Mouse (Mus musculus): ENCODE results near the gene Gal3st2. TPM values are rescaled to one million over a fixed set of nuclear protein-coding genes. Genes with fewer than 3 reads are reported as not detected.
A peak's percentile ranks its signal among the peaks of the same experiment; 100 is the strongest.
"Not testable (repeated sequence)": the region's sequence is repeated elsewhere in the genome, so short reads cannot be mapped to it uniquely, and the experiment has no call there.

Gene Gal3st2
- polyA plus RNA-seq, 1 experiment from 2014 or later: not detected

DNA sequence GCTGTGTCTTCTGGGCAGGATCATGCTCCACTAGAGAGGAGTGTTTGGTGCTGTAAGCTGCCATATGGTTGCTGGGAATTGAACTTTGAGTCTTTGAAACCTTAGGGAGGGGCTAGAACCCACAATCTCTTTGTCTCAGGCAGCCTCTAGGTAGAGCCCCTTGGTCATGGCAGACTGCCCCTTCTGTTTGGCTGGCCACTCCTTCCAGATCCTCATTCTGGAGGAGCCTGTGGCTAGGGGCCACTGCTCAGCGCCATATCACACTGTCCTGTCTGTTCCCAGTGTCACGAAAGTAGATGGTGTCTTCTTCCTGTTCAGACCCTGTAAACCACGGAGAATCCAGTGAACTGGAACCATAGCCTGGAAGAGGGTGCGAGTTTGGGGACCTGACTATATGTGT is 5.3 kb upstream of the Gal3st2 start:
- not testable (repeated sequence) for H3K36me3 ChIP-seq (ENCODE audit: control insufficient read depth, insufficient read depth, low read length); H3K9ac ChIP-seq (ENCODE audit: low read depth, low read length); H3K9me3 ChIP-seq (ENCODE audit: control insufficient read depth, low read length); H3K4me2 ChIP-seq (replicated peaks; ENCODE audit: low read depth, low read length); H3K27me3 ChIP-seq (ENCODE audit: control insufficient read depth, insufficient read depth, low read length); H3K4me1 ChIP-seq (ENCODE audit: control insufficient read depth, insufficient read depth, low read length); H3K27ac ChIP-seq (ENCODE audit: low read depth, low read length); H3K4me3 ChIP-seq (ENCODE audit: low read length)
- WGBS: 80% methylated on average over 4 of the region's 4 CpGs
- 0 out of 2 replicates have a peak, but pooled peaks have one; percentile 12 for ATAC-seq (ENCODE audit: low FRiP score, low TSS enrichment)

DNA sequence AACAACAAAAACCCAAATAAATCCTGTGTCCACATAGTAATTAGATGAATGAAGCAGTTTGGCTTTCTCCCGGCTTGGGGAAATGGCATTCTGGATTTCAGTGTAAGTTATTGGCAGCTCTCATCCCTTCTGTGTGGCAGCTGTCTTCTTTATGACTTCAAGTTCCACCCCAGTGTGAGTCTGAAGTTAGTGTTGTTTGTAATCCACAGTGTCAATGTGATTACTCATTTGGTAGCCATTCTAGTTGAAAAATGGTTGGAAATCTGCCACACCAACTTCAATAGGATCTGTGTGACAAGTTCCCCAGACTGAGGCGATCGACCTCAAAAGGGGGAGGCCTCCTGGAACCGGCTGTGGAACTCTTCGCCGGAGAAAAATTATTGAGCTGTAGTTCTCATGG is 3.7 kb upstream of the Gal3st2 start:
- 63% methylated on average over 6 of the region's 6 CpGs for WGBS
- no peaks in the 10 kb centered on the region for H3K36me3 ChIP-seq (ENCODE audit: control insufficient read depth, insufficient read depth, low read length)
- H3K4me2 ChIP-seq (replicated peaks; ENCODE audit: low read depth, low read length): no peak overlapping the region

DNA sequence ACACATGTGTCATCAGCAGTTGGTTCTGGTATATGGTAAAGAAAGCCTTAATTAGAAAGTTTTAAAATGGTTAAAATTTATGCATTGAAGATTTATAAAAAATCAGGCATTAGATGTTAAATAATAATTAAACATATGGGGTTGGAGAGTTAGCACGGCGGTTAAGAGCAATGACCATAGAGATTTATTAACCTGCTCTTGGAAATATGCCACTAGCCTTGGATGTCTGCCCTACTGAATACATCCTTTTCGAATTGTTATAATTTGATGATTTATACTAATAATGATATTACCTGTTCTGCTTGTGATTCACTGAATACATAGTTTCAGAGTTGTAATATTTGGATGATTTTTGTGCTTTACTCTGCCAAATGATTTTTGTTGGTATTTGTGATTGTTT is 3.1 kb upstream of the Gal3st2 start:
- ATAC-seq (ENCODE audit: low FRiP score, low TSS enrichment): no peak
- 71% methylated on average over 3 of the region's 3 CpGs for WGBS

More for the DNA sequence above, 3.7 kb upstream of the Gal3st2 start:
- no peaks in the 10 kb centered on the region for H3K4me1 ChIP-seq (ENCODE audit: control insufficient read depth, insufficient read depth, low read length)
- ATAC-seq (ENCODE audit: low FRiP score, low TSS enrichment): no peak
- H3K9ac ChIP-seq (ENCODE audit: low read depth, low read length): no peak overlapping the region
- H3K27me3 ChIP-seq (ENCODE audit: control insufficient read depth, insufficient read depth, low read length): no peaks in the 10 kb centered on the region
- no peak overlapping the region for H3K27ac ChIP-seq (ENCODE audit: low read depth, low read length)
- no peak overlapping the region for H3K4me3 ChIP-seq (ENCODE audit: low read length)
- H3K9me3 ChIP-seq (ENCODE audit: control insufficient read depth, low read length): no peaks in the 10 kb centered on the region

DNA sequence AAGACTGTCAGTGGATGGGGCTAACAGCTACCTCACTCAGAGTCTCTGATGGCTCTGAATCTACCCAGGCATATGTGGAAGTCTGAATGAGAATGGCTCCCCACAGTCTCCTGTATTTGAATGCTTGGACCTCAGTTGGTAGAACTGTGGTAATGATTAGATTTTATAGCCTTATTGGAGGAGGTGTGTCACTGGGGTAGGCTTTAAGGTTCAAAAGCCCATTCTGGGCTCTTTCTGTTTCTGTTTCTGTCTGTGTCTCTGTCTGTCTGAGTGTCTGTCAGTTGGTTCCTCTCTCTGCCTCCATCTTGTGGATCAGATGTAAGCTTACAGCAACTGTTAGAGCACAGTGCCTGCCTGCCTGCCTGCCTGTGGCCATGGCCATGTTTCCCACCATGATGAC is 1.5 kb upstream of the Gal3st2 start:
- no peak for ATAC-seq (ENCODE audit: low FRiP score, low TSS enrichment)
- H3K9ac ChIP-seq (ENCODE audit: low read depth, low read length): no peak overlapping the region
- H3K36me3 ChIP-seq (ENCODE audit: control insufficient read depth, insufficient read depth, low read length): no peaks in the 10 kb centered on the region
- no peaks in the 10 kb centered on the region for H3K9me3 ChIP-seq (ENCODE audit: control insufficient read depth, low read length)
- H3K27me3 ChIP-seq (ENCODE audit: control insufficient read depth, insufficient read depth, low read length): no peaks in the 10 kb centered on the region
- no peaks in the 10 kb centered on the region for H3K4me1 ChIP-seq (ENCODE audit: control insufficient read depth, insufficient read depth, low read length)
- H3K4me3 ChIP-seq (ENCODE audit: low read length): no peak overlapping the region
- no peak overlapping the region for H3K27ac ChIP-seq (ENCODE audit: low read depth, low read length)
- H3K4me2 ChIP-seq (replicated peaks; ENCODE audit: low read depth, low read length): no peak overlapping the region

More for the DNA sequence above, 3.1 kb upstream of the Gal3st2 start:
- Histone ChIP-seq H3K4me1 (ENCODE audit: control insufficient read depth, insufficient read depth, low read length) (no peaks in the 10 kb centered on the region), H3K4me2 (replicated peaks; ENCODE audit: low read depth, low read length) (no peak overlapping the region), H3K27me3 (ENCODE audit: control insufficient read depth, insufficient read depth, low read length) (no peaks in the 10 kb centered on the region), H3K9me3 (ENCODE audit: control insufficient read depth, low read length) (no peaks in the 10 kb centered on the region), H3K4me3 (ENCODE audit: low read length) (no peak overlapping the region), H3K27ac (ENCODE audit: low read depth, low read length) (no peak overlapping the region), H3K9ac (ENCODE audit: low read depth, low read length) (no peak overlapping the region), H3K36me3 (ENCODE audit: control insufficient read depth, insufficient read depth, low read length) (no peaks in the 10 kb centered on the region)

DNA sequence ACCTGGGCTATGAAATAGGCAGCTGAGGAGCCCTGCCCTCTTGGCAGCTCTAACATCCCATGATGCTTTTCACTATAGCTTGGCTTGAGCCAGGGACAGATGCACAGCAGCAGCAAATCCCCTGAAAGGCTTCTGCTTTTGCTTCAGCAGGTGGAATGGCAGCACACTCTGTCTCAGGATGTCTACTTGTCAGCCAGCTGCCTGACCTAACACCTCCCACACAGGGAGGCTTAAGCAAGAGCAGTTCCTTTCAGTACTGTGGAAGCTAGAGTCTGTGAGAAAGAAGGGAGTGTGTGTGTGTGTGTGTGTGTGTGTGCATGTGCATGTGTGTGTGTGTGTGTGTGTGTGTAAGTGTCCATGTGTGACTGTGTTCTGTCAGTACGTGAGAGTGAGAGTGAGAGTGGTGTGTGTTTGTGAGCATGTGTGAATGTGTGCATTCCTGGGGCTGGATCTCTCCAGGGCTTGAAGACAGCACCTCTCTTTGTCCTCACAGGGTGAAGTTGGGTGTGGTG is 10.5 kb downstream of the Gal3st2 start:
- not testable (repeated sequence) for H3K4me3 ChIP-seq (ENCODE audit: low read length); H3K4me2 ChIP-seq (replicated peaks; ENCODE audit: low read depth, low read length); H3K9ac ChIP-seq (ENCODE audit: low read depth, low read length); H3K4me1 ChIP-seq (ENCODE audit: control insufficient read depth, insufficient read depth, low read length); ATAC-seq (ENCODE audit: low FRiP score, low TSS enrichment); H3K36me3 ChIP-seq (ENCODE audit: control insufficient read depth, insufficient read depth, low read length); H3K27me3 ChIP-seq (ENCODE audit: control insufficient read depth, insufficient read depth, low read length); H3K27ac ChIP-seq (ENCODE audit: low read depth, low read length); H3K9me3 ChIP-seq (ENCODE audit: control insufficient read depth, low read length)
- WGBS: no CpG with 5 or more reads among the region's 1 CpGs

DNA sequence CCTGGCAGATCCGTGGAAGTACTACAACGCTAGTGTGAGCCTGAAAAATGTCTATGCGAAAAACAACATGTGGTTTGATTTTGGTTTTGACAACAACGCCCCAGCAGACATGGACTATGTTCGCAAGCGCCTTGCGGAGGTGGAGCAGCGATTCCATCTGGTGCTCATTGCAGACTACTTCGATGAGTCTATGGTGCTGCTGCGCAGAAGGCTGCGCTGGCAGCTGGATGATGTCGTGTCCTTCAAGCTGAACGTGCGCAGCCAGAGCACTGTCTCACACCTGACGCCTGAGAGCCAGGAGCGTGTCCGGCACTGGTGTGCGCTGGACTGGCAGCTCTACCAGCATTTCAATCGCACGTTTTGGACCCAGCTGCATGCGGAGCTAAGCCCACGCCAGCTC is 13.3 kb downstream of the Gal3st2 start:
- 94% methylated on average over 10 of the region's 22 CpGs for WGBS
- H3K4me1 ChIP-seq (ENCODE audit: control insufficient read depth, insufficient read depth, low read length); H3K9me3 ChIP-seq (ENCODE audit: control insufficient read depth, low read length); ATAC-seq (ENCODE audit: low FRiP score, low TSS enrichment); H3K9ac ChIP-seq (ENCODE audit: low read depth, low read length); H3K27ac ChIP-seq (ENCODE audit: low read depth, low read length); H3K4me3 ChIP-seq (ENCODE audit: low read length); H3K36me3 ChIP-seq (ENCODE audit: control insufficient read depth, insufficient read depth, low read length); H3K27me3 ChIP-seq (ENCODE audit: control insufficient read depth, insufficient read depth, low read length); H3K4me2 ChIP-seq (replicated peaks; ENCODE audit: low read depth, low read length): not testable (repeated sequence)

DNA sequence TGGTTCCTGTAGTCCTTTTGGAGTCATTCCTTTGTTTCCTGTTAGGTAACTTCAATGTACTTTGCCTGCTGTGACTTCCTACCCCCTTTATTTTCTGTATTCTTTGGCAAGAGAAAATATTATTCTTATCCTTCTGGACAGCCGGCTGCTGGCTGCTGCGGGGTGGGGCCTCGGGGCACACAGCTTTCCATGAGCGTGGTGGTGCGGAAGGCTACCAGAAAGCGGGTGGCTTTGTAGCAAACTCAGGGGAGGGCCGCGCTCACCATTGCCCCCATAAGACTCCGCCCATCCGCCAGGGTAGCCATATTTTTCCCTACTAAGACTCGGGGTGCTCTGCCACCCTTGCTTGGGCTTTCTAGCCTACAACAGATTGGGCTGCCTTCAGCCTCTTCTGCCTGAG is 20.7 kb downstream of the Gal3st2 start:
- peak; percentile 28; the same call in 1 of the 2 replicates for ATAC-seq (ENCODE audit: low FRiP score, low TSS enrichment)
- WGBS: no CpG with 5 or more reads among the region's 11 CpGs
- not testable (repeated sequence) for H3K4me2 ChIP-seq (replicated peaks; ENCODE audit: low read depth, low read length); H3K9ac ChIP-seq (ENCODE audit: low read depth, low read length); H3K27me3 ChIP-seq (ENCODE audit: control insufficient read depth, insufficient read depth, low read length); H3K27ac ChIP-seq (ENCODE audit: low read depth, low read length); H3K9me3 ChIP-seq (ENCODE audit: control insufficient read depth, low read length); H3K36me3 ChIP-seq (ENCODE audit: control insufficient read depth, insufficient read depth, low read length); H3K4me3 ChIP-seq (ENCODE audit: low read length); H3K4me1 ChIP-seq (ENCODE audit: control insufficient read depth, insufficient read depth, low read length)

DNA sequence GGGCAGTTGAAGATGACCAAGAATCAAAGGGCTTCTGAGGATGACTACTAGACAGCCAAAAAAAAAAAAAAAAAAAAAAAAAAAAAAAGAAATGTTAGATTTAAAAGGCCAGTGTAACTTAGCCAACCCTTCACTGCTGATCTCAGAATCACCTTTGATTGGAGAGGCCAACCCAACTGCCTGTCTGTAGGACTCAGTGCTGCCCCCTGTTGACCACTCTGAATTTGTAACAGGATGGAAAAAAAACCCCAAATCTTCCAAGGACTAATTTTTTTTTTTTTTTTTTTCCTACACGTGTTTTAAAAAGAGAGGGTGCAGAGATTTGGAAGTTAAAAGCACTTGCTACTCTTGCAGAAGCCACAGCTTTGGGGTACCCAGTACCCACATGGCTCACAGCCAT is 29.8 kb downstream of the Gal3st2 start:
- not testable (repeated sequence) for H3K4me3 ChIP-seq (ENCODE audit: low read length); H3K27ac ChIP-seq (ENCODE audit: low read depth, low read length); H3K9me3 ChIP-seq (ENCODE audit: control insufficient read depth, low read length); H3K36me3 ChIP-seq (ENCODE audit: control insufficient read depth, insufficient read depth, low read length); H3K9ac ChIP-seq (ENCODE audit: low read depth, low read length); H3K27me3 ChIP-seq (ENCODE audit: control insufficient read depth, insufficient read depth, low read length); H3K4me2 ChIP-seq (replicated peaks; ENCODE audit: low read depth, low read length); H3K4me1 ChIP-seq (ENCODE audit: control insufficient read depth, insufficient read depth, low read length); ATAC-seq (ENCODE audit: low FRiP score, low TSS enrichment)
- WGBS: 73% methylated on average over 1 of the region's 1 CpGs

DNA sequence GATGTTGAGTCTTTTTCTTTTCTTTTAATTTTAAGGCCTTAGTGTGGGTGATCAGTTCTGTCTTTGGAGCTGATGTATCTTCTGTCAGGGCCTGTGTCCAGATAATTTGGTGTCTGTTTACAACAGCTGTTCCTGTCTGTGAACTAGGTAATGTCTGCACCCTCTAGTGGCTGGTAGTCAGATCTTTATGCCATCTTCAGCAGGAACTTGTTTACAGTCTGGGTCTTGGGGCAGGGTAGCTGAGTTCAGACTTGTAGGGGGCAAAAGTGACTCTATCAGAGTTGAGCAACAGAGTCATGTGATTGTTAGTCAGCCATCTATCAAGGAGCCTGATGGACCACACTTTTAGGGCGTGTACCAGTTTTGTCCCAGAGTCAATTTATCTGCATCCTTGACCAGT is 36.3 kb downstream of the Gal3st2 start:
- peak; percentile 43; the same call in 1 of the 2 replicates for ATAC-seq (ENCODE audit: low FRiP score, low TSS enrichment)
- not testable (repeated sequence) for H3K27me3 ChIP-seq (ENCODE audit: control insufficient read depth, insufficient read depth, low read length); H3K27ac ChIP-seq (ENCODE audit: low read depth, low read length); H3K9me3 ChIP-seq (ENCODE audit: control insufficient read depth, low read length); H3K9ac ChIP-seq (ENCODE audit: low read depth, low read length); H3K4me3 ChIP-seq (ENCODE audit: low read length); H3K4me2 ChIP-seq (replicated peaks; ENCODE audit: low read depth, low read length); H3K4me1 ChIP-seq (ENCODE audit: control insufficient read depth, insufficient read depth, low read length); H3K36me3 ChIP-seq (ENCODE audit: control insufficient read depth, insufficient read depth, low read length)
- WGBS: no CpG with 5 or more reads among the region's 1 CpGs

DNA sequence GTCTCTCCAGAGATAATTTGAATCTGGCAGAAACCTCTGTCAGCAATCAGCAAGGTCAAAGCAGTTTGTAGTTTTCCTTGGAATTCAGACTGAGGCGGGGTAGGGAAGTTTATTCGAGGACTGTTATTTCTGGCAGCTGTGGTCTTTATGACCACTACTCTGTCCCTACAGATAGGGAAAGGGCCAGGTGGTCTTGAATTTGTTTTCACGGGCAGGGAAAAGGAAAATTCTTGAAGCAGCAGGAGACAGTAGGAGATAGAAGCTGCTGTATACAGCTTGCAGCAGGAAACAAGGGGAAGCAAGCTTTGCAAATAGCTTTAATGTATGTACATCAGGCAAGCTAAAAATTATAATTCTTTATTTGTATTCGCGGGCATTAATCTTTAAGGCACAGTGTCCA is 40.2 kb downstream of the Gal3st2 start:
- not testable (repeated sequence) for H3K27me3 ChIP-seq (ENCODE audit: control insufficient read depth, insufficient read depth, low read length); H3K4me1 ChIP-seq (ENCODE audit: control insufficient read depth, insufficient read depth, low read length); H3K9me3 ChIP-seq (ENCODE audit: control insufficient read depth, low read length); H3K9ac ChIP-seq (ENCODE audit: low read depth, low read length); H3K27ac ChIP-seq (ENCODE audit: low read depth, low read length); H3K4me2 ChIP-seq (replicated peaks; ENCODE audit: low read depth, low read length); H3K36me3 ChIP-seq (ENCODE audit: control insufficient read depth, insufficient read depth, low read length); H3K4me3 ChIP-seq (ENCODE audit: low read length); ATAC-seq (ENCODE audit: low FRiP score, low TSS enrichment)
- 42% methylated on average over 2 of the region's 5 CpGs for WGBS

All from kidney, embryonic 14.5 days (tissue).